Mouse (Mus musculus) granulocyte monocyte progenitor cell, adult 5-6 weeks (primary cell): ENCODE data around the gene Snd1. TPM values are rescaled to one million over a fixed set of nuclear protein-coding genes. Genes with fewer than 3 reads are reported as not detected.

Source experiments
- ATAC-seq: replicated peaks from 2 replicates; pipeline ENCODE4 v1.8.0; 2016; ENCODE audit warnings: mild to moderate bottlenecking, moderate TSS enrichment, inconsistent platforms; ENCODE audit not compliant: poor library complexity, severe bottlenecking
- total RNA-seq, 2 experiments: library from RNA; stranded (forward) in 1 of 2; stranded (reverse) in 1 of 2; fragments of 200-712, 200-1000 nt in 1 of 2; fragments of >200 nt in 1 of 2; fragmentation: Nextera tagmentation in 1 of 2; gene quantifications; 2 replicates each; pipeline ENCODE4 v1.2.3; 2014 to 2017

Snd1 gene
- total RNA-seq, 2 experiments from 2014 or later: 139 to 188 TPM

- ATAC-seq: no peak
Observed at GRCm38 (mm10) chr6:28622963-28623362, 148.0 kb downstream of the Snd1 start.

- no peak for ATAC-seq
Observed at GRCm38 (mm10) chr6:28628408-28628807, 153.5 kb downstream of the Snd1 start.

GRCm38 (mm10) chr6:28629866-28630265 is 154.9 kb downstream of the Snd1 start:
- no peak for ATAC-seq

- ATAC-seq: no peak
Observed at GRCm38 (mm10) chr6:28630926-28631325, 156.0 kb downstream of the Snd1 start.

- ATAC-seq: no peak
Observed at GRCm38 (mm10) chr6:28633120-28633519, 158.2 kb downstream of the Snd1 start.

GRCm38 (mm10) chr6:28633656-28634055 is 158.7 kb downstream of the Snd1 start:
- ATAC-seq: no peak

- no peak for ATAC-seq
Observed at GRCm38 (mm10) chr6:28635092-28635491, 160.2 kb downstream of the Snd1 start.

- no peak for ATAC-seq
Observed at GRCm38 (mm10) chr6:28635531-28636348, 160.8 kb downstream of the Snd1 start.

GRCm38 (mm10) chr6:28640088-28640487 is 165.1 kb downstream of the Snd1 start:
- ATAC-seq: no peak

GRCm38 (mm10) chr6:28642909-28643308 is 168.0 kb downstream of the Snd1 start:
- no peak for ATAC-seq

GRCm38 (mm10) chr6:28645231-28645630 is 170.3 kb downstream of the Snd1 start:
- no peak for ATAC-seq

- ATAC-seq: no peak
Observed at GRCm38 (mm10) chr6:28656511-28656910, 181.6 kb downstream of the Snd1 start.

- no peak for ATAC-seq
Observed at GRCm38 (mm10) chr6:28663004-28663403, 188.1 kb downstream of the Snd1 start.

- no peak for ATAC-seq
Observed at GRCm38 (mm10) chr6:28663670-28664069, 188.7 kb downstream of the Snd1 start.

GRCm38 (mm10) chr6:28664716-28665115 is 189.8 kb downstream of the Snd1 start:
- ATAC-seq: no peak

- no peak for ATAC-seq
Observed at GRCm38 (mm10) chr6:28667586-28667985, 192.6 kb downstream of the Snd1 start.

GRCm38 (mm10) chr6:28669251-28669650 is 194.3 kb downstream of the Snd1 start:
- no peak for ATAC-seq

GRCm38 (mm10) chr6:28672388-28672787 is 197.4 kb downstream of the Snd1 start:
- ATAC-seq: no peak

- no peak for ATAC-seq
Observed at GRCm38 (mm10) chr6:28674686-28675085, 199.7 kb downstream of the Snd1 start.

GRCm38 (mm10) chr6:28678896-28679295 is 204.0 kb downstream of the Snd1 start:
- no peak for ATAC-seq

GRCm38 (mm10) chr6:28680537-28680936 is 205.6 kb downstream of the Snd1 start:
- no peak for ATAC-seq
